Comparison of ENCODE assay signal across 9 mouse cellular contexts in genomic region chr12:112800476-112800875, GRCm38 (mm10). TPM values are rescaled to one million over a fixed set of nuclear protein-coding genes. Genes with fewer than 3 reads are reported as not detected.
A peak's percentile ranks its signal among the peaks of the same experiment; 100 is the strongest.
DNase-seq lines count a peak whose midpoint lies in the region; ATAC-seq lines count a peak whose summit lies in the region.
"Had no signal": no experiment of that assay in that cellular context is flagged by ENCODE, and none has a peak within 500 bp of the region (broad histone marks: within the 10 kb centered on the region; RNA-seq: fewer than 3 reads in every experiment).

No protein-coding gene starts in this region.

- H3K9ac ChIP-seq in heart, embryonic 12.5 days, result no peak overlapping the region; the same call in 1 of the 2 replicates
- H3K9ac ChIP-seq: limb, embryonic 12.5 days had no signal

- no peak overlapping the region for H3K27ac ChIP-seq in heart, embryonic 12.5 days (ENCODE audit: poor library complexity, severe bottlenecking)
- no peak overlapping the region for H3K27ac ChIP-seq in heart, embryonic 10.5 days
- no peak overlapping the region for H3K27ac ChIP-seq in midbrain, embryonic 10.5 days (replicated peaks)
- H3K27ac ChIP-seq: limb, embryonic 12.5 days had no signal

- DNase-seq in heart, embryonic 10.5 days (ENCODE audit: low spot score), result no peak
- peak; percentile 65 for DNase-seq in adipocyte (ENCODE audit: low spot score)
- DNase-seq in embryo, embryonic 10 days (ENCODE audit: low spot score), result peak; percentile 61
- DNase-seq in heart, postnatal 10 days, result peak; percentile 66 to 83
- DNase-seq in layer of hippocampus, postnatal 25 days (ENCODE audit: extremely low spot score in 1 of 2, low spot score in 1 of 2), result peak; percentile 59 to 78
- DNase-seq in midbrain, embryonic 10.5 days (ENCODE audit: low spot score), result peak; percentile 59
- peak; percentile 59 to 80 for DNase-seq in spleen, postnatal 14 days (ENCODE audit: low spot score in 2 of 2)

- H3K4me2 ChIP-seq in heart, embryonic 12.5 days, result no peak overlapping the region
- H3K4me2 ChIP-seq: limb, embryonic 12.5 days had no signal

- ATAC-seq in heart, embryonic 12.5 days (ENCODE audit: insufficient number of reproducible peaks, low FRiP score), result peak; percentile 12

- no peaks in the 10 kb centered on the region for H3K9me3 ChIP-seq in heart, embryonic 12.5 days (replicated peaks)
- no peaks in the 10 kb centered on the region for H3K9me3 ChIP-seq in heart, embryonic 10.5 days
- H3K9me3 ChIP-seq in midbrain, embryonic 10.5 days (replicated peaks), result no peaks in the 10 kb centered on the region
- H3K9me3 ChIP-seq: limb, embryonic 12.5 days had no signal

- no peaks in the 10 kb centered on the region for H3K36me3 ChIP-seq in heart, embryonic 12.5 days
- no peaks in the 10 kb centered on the region for H3K36me3 ChIP-seq in heart, embryonic 10.5 days
- no peaks in the 10 kb centered on the region for H3K36me3 ChIP-seq in midbrain, embryonic 10.5 days
- H3K36me3 ChIP-seq: limb, embryonic 12.5 days had no signal

- H3K27me3 ChIP-seq in heart, embryonic 12.5 days (replicated peaks), result peaks cover 67% of the 10 kb centered on the region
- H3K27me3 ChIP-seq in heart, embryonic 10.5 days (ENCODE audit: insufficient read depth, poor library complexity, severe bottlenecking), result peaks cover 77% of the 10 kb centered on the region
- peaks cover 88% of the 10 kb centered on the region for H3K27me3 ChIP-seq in midbrain, embryonic 10.5 days (ENCODE audit: low read depth, poor library complexity, severe bottlenecking)

- 15% methylated on average over 4 of the region's 4 CpGs for WGBS in heart, embryonic 12.5 days
- 8% methylated on average over 4 of the region's 4 CpGs for WGBS in heart, embryonic 10.5 days
- 9% methylated on average over 4 of the region's 4 CpGs for WGBS in midbrain, embryonic 10.5 days

- H3K4me1 ChIP-seq in heart, embryonic 12.5 days (replicated peaks), result peaks cover 52% of the 10 kb centered on the region
- H3K4me1 ChIP-seq in heart, embryonic 10.5 days, result peaks cover 53% of the 10 kb centered on the region
- H3K4me1 ChIP-seq in midbrain, embryonic 10.5 days, result peaks cover 36% of the 10 kb centered on the region

- H3K4me3 ChIP-seq in heart, embryonic 12.5 days, result no peak overlapping the region
- no peak overlapping the region for H3K4me3 ChIP-seq in heart, embryonic 10.5 days
- no peak overlapping the region for H3K4me3 ChIP-seq in midbrain, embryonic 10.5 days
- H3K4me3 ChIP-seq: limb, embryonic 12.5 days had no signal

- intact Hi-C loops in heart, postnatal 10 days (cut with DNase I), result loop anchor here (1.0 to 2.0 kb wide), 2 partner anchors 43 to 54 kb away; no protein-coding TSS in a partner anchor

RNA-seq across cellular contexts. Expression of gene Ahnak2, which starts 2.0 kb away (rescaled TPM):
- polyA plus RNA-seq in heart, embryonic 12.5 days (2016; fragmentation: Nextera tagmentation; extraction: Ambion mirVana), result 1.3 and 1.4 TPM in 2 replicates
- polyA plus RNA-seq in heart, embryonic 10.5 days (2016; fragmentation: Nextera tagmentation; extraction: Ambion mirVana), result 0.53 and 0.71 TPM in 2 replicates
- 10 to 100 TPM; 13.6 to 17.4 TPM for total RNA-seq in heart, postnatal 10 days (2021)
- total RNA-seq in layer of hippocampus, postnatal 25 days (2021), result 1 to 10 TPM; 3.2 to 3.5 TPM
- 0.06 and 0.11 TPM in 2 replicates for polyA plus RNA-seq in midbrain, embryonic 10.5 days (2016; fragmentation: Nextera tagmentation; extraction: Ambion mirVana)

RNA-seq across cellular contexts. Expression of gene Clba1, which starts 8.3 kb away (rescaled TPM):
- polyA plus RNA-seq in heart, embryonic 12.5 days (2016; fragmentation: Nextera tagmentation; extraction: Ambion mirVana), result 9.5 and 9.6 TPM in 2 replicates
- 13.0 and 14.9 TPM in 2 replicates for polyA plus RNA-seq in heart, embryonic 10.5 days (2016; fragmentation: Nextera tagmentation; extraction: Ambion mirVana)
- total RNA-seq in heart, postnatal 10 days (2021), result 1 to 10 TPM; 2.4 to 3.1 TPM
- total RNA-seq in layer of hippocampus, postnatal 25 days (2021), result 10 to 100 TPM; 13.5 to 14.7 TPM
- 13.7 and 14.4 TPM in 2 replicates for polyA plus RNA-seq in midbrain, embryonic 10.5 days (2016; fragmentation: Nextera tagmentation; extraction: Ambion mirVana)

RNA-seq across cellular contexts. Expression of gene Cdca4, which starts 28.7 kb away (rescaled TPM):
- 47.2 and 49.2 TPM in 2 replicates for polyA plus RNA-seq in heart, embryonic 12.5 days (2016; fragmentation: Nextera tagmentation; extraction: Ambion mirVana)
- polyA plus RNA-seq in heart, embryonic 10.5 days (2016; fragmentation: Nextera tagmentation; extraction: Ambion mirVana), result 66.5 and 98.2 TPM in 2 replicates
- total RNA-seq in heart, postnatal 10 days (2021), result 10 to 100 TPM; 13.7 to 16.6 TPM
- total RNA-seq in layer of hippocampus, postnatal 25 days (2021), result 1 to 10 TPM; 8.0 to 9.7 TPM
- 178 and 181 TPM in 2 replicates for polyA plus RNA-seq in midbrain, embryonic 10.5 days (2016; fragmentation: Nextera tagmentation; extraction: Ambion mirVana)

RNA-seq across cellular contexts. Expression of gene Pld4, which starts 40.0 kb away (rescaled TPM):
- 3.0 and 4.2 TPM in 2 replicates for polyA plus RNA-seq in heart, embryonic 12.5 days (2016; fragmentation: Nextera tagmentation; extraction: Ambion mirVana)
- 0.57 and 2.9 TPM in 2 replicates for polyA plus RNA-seq in heart, embryonic 10.5 days (2016; fragmentation: Nextera tagmentation; extraction: Ambion mirVana)
- total RNA-seq in heart, postnatal 10 days (2021), result 1 to 10 TPM; 5.7 to 5.8 TPM
- total RNA-seq in layer of hippocampus, postnatal 25 days (2021), result 10 to 100 TPM; 11.1 to 11.9 TPM
- 3.7 and 5.7 TPM in 2 replicates for polyA plus RNA-seq in midbrain, embryonic 10.5 days (2016; fragmentation: Nextera tagmentation; extraction: Ambion mirVana)
